Mouse (Mus musculus) stomach, postnatal 0 days (tissue): ENCODE measurements at regions not wholly inside any gene's neighbourhood (a gene's known extent, or its start where the extent isn't known, plus 50 kb on each side); places are given as distances from the start of the nearest gene placed in this dataset.

ENCODE experiments used
- ATAC-seq: fragments of 200-750 bp; cut with Nextera tagmentation; 2 replicates; pipeline ENCODE4 v1.8.0; 2017; ENCODE audit not compliant: low FRiP score, low TSS enrichment
- DNase-seq: peaks from one replicate; pipeline ENCODE4 v3.0.0-alpha.2; 2016; ENCODE audit warnings: low spot score
- H3K27ac ChIP-seq: fragments of 300-500 bp; sonication (generic); replicated peaks from 2 replicates; pipeline ENCODE4 v1.5.1; 2014; ENCODE audit warnings: mild to moderate bottlenecking, control low read depth
- H3K27me3 ChIP-seq: fragments of 300-500 bp; sonication (generic); 2 replicates; pipeline ENCODE4 v1.6.1; 2014; ENCODE audit warnings: low read length; ENCODE audit not compliant: control insufficient read depth, insufficient read depth
- H3K36me3 ChIP-seq: fragments of 300-500 bp; sonication (generic); 2 replicates; pipeline ENCODE4 v1.6.1; 2014; ENCODE audit warnings: low read length, mixed read lengths; ENCODE audit not compliant: control insufficient read depth, insufficient read depth
- H3K4me1 ChIP-seq: fragments of 300-500 bp; sonication (generic); replicated peaks from 2 replicates; pipeline ENCODE4 v1.6.1; 2014; ENCODE audit warnings: antibody characterized with exemption; ENCODE audit not compliant: control insufficient read depth, insufficient read depth
- H3K4me2 ChIP-seq: fragments of 300-500 bp; sonication (generic); replicated peaks from 2 replicates; pipeline ENCODE4 v1.6.1; 2014; ENCODE audit warnings: low read depth, mild to moderate bottlenecking, control low read depth, moderate library complexity
- H3K4me3 ChIP-seq: fragments of 300-500 bp; sonication (generic); 2 replicates; pipeline ENCODE4 v1.5.1; 2014; ENCODE audit warnings: low read depth, low read length, control low read depth
- H3K9ac ChIP-seq: fragments of 300-500 bp; sonication (generic); 2 replicates; pipeline ENCODE4 v1.6.1; 2014; ENCODE audit warnings: mild to moderate bottlenecking, low read length, control low read depth, mixed read lengths
- H3K9me3 ChIP-seq: fragments of 300-500 bp; sonication (generic); 2 replicates; pipeline ENCODE4 v1.6.1; 2016; ENCODE audit warnings: low read length; ENCODE audit not compliant: control insufficient read depth
- CTCF ChIP-seq: IDR thresholded peaks from 2 replicates; pipeline ENCODE4 v1.5.1; 2016; ENCODE audit warnings: antibody characterized with exemption, low read depth, mild to moderate bottlenecking, moderate library complexity
- EP300 ChIP-seq: optimal IDR thresholded peaks from 2 replicates; pipeline ENCODE3; 2016; ENCODE audit warnings: antibody characterized with exemption
- WGBS: fragments of 180-500 bp; shearing (Covaris S2); extraction: QIAGEN DNeasy Blood & Tissue Kit; methylation state at CpG from one replicate; pipeline ENCODE4 v1.1.7; 2014; 5-methylcytosine and 5-hydroxymethylcytosine counted together

DNA sequence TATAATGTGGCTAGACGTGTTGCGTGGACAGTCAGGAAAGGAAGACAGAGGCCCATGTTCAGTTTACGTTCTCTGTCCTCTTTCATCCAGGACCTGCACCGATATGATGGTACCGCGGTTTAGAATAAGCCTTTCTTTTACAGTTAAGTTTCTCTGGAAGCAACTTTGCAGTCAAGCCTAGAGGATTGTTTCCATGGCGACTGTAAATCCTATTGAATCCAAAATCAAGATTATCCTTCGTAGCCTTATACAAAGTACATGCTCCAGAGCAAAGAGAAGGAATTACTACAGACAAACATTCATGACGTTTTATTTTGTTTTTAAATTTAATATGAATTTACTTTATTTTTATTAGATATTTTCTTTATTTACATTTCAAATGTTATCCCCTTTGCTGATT is 798.6 kb downstream of the Robo2 start:
- H3K9ac ChIP-seq = no peak overlapping the region
- H3K4me1 ChIP-seq = no peaks in the 10 kb centered on the region
- ATAC-seq = no peak
- H3K27ac ChIP-seq = no peak overlapping the region
- H3K36me3 ChIP-seq = no peaks in the 10 kb centered on the region
- no peak for DNase-seq
- 86% methylated on average over 9 of the region's 9 CpGs for WGBS
- no peak for TF ChIP-seq EP300
- no peak for TF ChIP-seq CTCF
- H3K27me3 ChIP-seq = no peaks in the 10 kb centered on the region
- H3K4me3 ChIP-seq = no peak overlapping the region
- H3K9me3 ChIP-seq = no peaks in the 10 kb centered on the region
- H3K4me2 ChIP-seq = no peak overlapping the region

DNA sequence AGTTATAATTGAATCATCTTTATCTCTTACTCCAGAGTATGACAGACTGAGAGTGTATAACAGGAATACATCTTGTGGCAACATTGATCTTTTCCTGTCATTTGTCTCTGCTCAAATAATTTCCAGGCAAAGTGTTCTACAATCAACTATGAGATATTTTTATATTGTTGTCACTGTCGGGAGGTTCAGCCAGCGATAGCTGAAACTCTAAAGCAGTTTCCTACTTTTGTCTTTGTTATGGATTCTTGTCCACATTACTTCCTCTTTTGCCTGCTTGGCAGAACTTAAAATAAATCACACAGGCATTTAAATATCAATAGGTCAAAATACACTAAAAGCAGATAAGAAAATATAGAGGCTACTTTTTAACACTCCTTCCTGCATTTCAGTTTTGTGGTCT is 820.2 kb downstream of the Robo2 start:
- Histone ChIP-seq H3K36me3 (no peaks in the 10 kb centered on the region), H3K27ac (no peak overlapping the region), H3K9me3 (no peaks in the 10 kb centered on the region), H3K4me2 (no peak overlapping the region), H3K27me3 (no peaks in the 10 kb centered on the region), H3K4me1 (no peaks in the 10 kb centered on the region), H3K4me3 (no peak overlapping the region), H3K9ac (no peak overlapping the region)
- ATAC-seq = no peak
- TF ChIP-seq CTCF (no peak), EP300 (no peak)
- 21% methylated on average over 2 of the region's 2 CpGs for WGBS
- DNase-seq = no peak

DNA sequence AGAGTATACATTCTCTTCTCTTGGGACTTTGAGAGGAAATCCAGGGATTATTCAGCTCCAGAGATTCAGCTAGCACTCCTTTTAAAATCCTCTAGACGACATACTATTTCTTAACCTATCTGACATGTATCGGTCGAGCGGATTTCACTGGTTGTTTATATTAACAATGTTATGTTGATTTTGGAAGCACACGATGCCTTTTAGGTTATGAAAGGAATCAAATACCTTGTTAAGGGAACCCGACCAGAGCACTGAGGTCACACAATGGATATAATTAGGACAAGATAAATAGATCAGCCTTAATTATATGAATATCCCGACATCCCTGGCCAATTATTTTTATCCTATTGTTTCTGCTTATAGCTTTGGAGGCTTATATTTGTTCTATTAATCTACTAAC is 850.4 kb downstream of the Robo2 start:
- H3K9ac ChIP-seq = no peak overlapping the region
- WGBS = 43% methylated on average over 7 of the region's 7 CpGs
- no peaks in the 10 kb centered on the region for H3K4me1 ChIP-seq
- H3K27ac ChIP-seq = no peak overlapping the region
- ATAC-seq = no peak
- no peaks in the 10 kb centered on the region for H3K9me3 ChIP-seq
- no peak for DNase-seq
- TF ChIP-seq EP300 (no peak), CTCF (no peak)
- no peak overlapping the region for H3K4me3 ChIP-seq
- no peaks in the 10 kb centered on the region for H3K36me3 ChIP-seq
- no peaks in the 10 kb centered on the region for H3K27me3 ChIP-seq
- H3K4me2 ChIP-seq = no peak overlapping the region

DNA sequence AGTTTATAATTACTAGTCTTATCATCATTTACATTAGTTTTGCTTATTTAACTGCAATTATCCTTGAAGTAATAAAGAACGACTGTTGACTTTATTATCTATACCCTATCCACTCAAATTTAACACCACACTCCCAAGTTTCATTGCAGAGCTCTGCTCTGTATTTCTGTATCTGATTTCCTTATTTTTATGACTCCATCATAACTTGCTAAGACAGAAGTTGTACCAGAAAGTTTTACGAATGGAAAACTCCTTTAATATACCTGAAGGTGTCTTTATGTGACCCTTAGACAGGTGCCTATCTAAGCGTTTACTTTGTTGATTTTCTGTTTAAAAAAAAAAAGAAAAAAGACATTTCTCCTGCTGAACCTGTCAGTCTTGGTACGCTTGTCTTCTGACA is 854.7 kb downstream of the Robo2 start:
- Histone ChIP-seq H3K4me2 (no peak overlapping the region), H3K9ac (no peak overlapping the region), H3K27ac (no peak overlapping the region), H3K4me3 (no peak overlapping the region), H3K27me3 (no peaks in the 10 kb centered on the region), H3K4me1 (no peaks in the 10 kb centered on the region), H3K9me3 (no peaks in the 10 kb centered on the region), H3K36me3 (no peaks in the 10 kb centered on the region)
- ATAC-seq (no peak), DNase-seq (no peak)
- WGBS = 72% methylated on average over 4 of the region's 4 CpGs
- TF ChIP-seq EP300 = no peak
- TF ChIP-seq CTCF = no peak

DNA sequence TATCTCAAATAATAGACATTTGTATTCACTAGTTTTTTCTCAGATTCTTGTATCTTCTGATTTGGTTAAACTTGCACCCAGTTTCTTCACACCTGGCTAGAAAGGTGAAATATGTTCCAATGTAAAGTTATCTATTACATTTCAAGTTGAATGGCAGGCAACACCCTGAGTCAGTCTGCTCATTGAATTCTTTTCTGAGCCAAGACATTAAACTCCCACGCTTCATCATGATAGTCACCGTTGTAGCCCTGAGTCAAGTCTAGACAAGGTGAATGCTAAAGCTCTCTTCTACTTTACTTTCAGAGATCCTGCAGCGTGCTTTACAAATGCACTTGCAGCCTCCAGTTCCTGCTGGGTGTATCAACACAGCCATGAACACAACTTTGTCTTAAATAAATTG is 868.0 kb downstream of the Robo2 start:
- Histone ChIP-seq H3K27me3 (no peaks in the 10 kb centered on the region), H3K36me3 (no peaks in the 10 kb centered on the region), H3K9ac (no peak overlapping the region), H3K9me3 (no peaks in the 10 kb centered on the region), H3K4me3 (no peak overlapping the region), H3K27ac (no peak overlapping the region), H3K4me2 (no peak overlapping the region), H3K4me1 (no peaks in the 10 kb centered on the region)
- no peak for DNase-seq
- TF ChIP-seq CTCF (no peak), EP300 (no peak)
- no peak for ATAC-seq
- 54% methylated on average over 3 of the region's 3 CpGs for WGBS

DNA sequence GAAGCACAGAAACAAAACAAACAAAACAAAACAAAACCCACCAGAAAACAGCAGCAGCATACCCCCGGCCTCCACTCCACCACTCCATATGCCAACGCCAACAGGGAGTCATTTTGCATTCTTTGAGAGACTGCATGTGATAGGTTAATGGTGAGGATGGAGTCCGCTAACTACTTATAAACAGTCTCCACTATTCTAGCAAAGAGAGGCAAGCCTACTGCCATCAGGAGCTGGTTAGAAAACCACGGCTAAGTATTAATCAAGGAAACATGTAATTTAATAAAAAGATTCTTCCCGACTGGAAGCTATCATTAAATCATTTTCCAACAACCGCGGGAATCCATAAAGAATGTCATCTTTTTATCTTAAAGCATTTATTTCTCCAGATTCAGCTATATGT is 873.6 kb downstream of the Robo2 start:
- no peak overlapping the region for H3K4me2 ChIP-seq
- H3K36me3 ChIP-seq = no peaks in the 10 kb centered on the region
- TF ChIP-seq CTCF = no peak
- TF ChIP-seq EP300 = no peak
- H3K27me3 ChIP-seq = no peaks in the 10 kb centered on the region
- ATAC-seq = no peak
- no peak overlapping the region for H3K4me3 ChIP-seq
- H3K9me3 ChIP-seq = no peaks in the 10 kb centered on the region
- H3K4me1 ChIP-seq = no peaks in the 10 kb centered on the region
- no peak for DNase-seq
- H3K27ac ChIP-seq = no peak overlapping the region
- WGBS = 85% methylated on average over 7 of the region's 7 CpGs
- no peak overlapping the region for H3K9ac ChIP-seq
